Mouse (Mus musculus) cerebellum, adult 2 months (tissue): ENCODE data around the gene Vwc2. TPM values are rescaled to one million over a fixed set of nuclear protein-coding genes. Genes with fewer than 3 reads are reported as not detected.

ENCODE experiments used
- DNase-seq, 2 experiments: peaks; one replicate each; pipeline ENCODE4 v3.0.0; 2021
- H3K27ac ChIP-seq: fragments of 200-500 bp; 2 replicates; pipeline ENCODE4 v1.5.1; 2012; ENCODE audit warnings: low read length, control low read depth, inconsistent platforms; ENCODE audit not compliant: insufficient read depth
- H3K27me3 ChIP-seq: fragments of 200-500 bp; 2 replicates; pipeline ENCODE4 v1.6.1; 2012; ENCODE audit warnings: inconsistent platforms, mild to moderate bottlenecking, low read length, moderate library complexity; ENCODE audit not compliant: control insufficient read depth, insufficient read depth
- H3K4me1 ChIP-seq: fragments of 200-500 bp; 2 replicates; pipeline ENCODE4 v1.6.1; 2011; ENCODE audit warnings: low read length; ENCODE audit not compliant: control insufficient read depth, insufficient read depth
- H3K4me3 ChIP-seq: fragments of 200-500 bp; replicated peaks from 2 replicates; pipeline ENCODE3; 2011; ENCODE audit warnings: mild to moderate bottlenecking, low read depth, low read length, control low read depth; ENCODE audit not compliant: insufficient read depth
- CTCF ChIP-seq: fragments of 200-500 bp; IDR thresholded peaks from 2 replicates; pipeline ENCODE4 v1.5.1; 2011; ENCODE audit warnings: low read depth, mild to moderate bottlenecking, control low read depth, low read length, moderate library complexity, borderline replicate concordance; ENCODE audit not compliant: insufficient read depth
- POLR2A ChIP-seq: fragments of 200-500 bp; IDR thresholded peaks from 2 replicates; pipeline ENCODE4 v1.6.1; 2011; ENCODE audit warnings: low read length, control low read depth, borderline replicate concordance; ENCODE audit not compliant: insufficient read depth
- WGBS: fragments of 180-500 bp; shearing (Covaris S2); methylation state at CpG from one replicate; pipeline ENCODE4 v1.1.7; 2018; 5-methylcytosine and 5-hydroxymethylcytosine counted together
- polyA plus RNA-seq: library from polyadenylated mRNA; depleted of rRNA; stranded (reverse); fragments of >200 nt; gene quantifications from 2 replicates; pipeline ENCODE4 v1.2.3, GENCODE M21; 2012

Vwc2 gene
- polyA plus RNA-seq, 1 experiment: 11.8 TPM

DNA sequence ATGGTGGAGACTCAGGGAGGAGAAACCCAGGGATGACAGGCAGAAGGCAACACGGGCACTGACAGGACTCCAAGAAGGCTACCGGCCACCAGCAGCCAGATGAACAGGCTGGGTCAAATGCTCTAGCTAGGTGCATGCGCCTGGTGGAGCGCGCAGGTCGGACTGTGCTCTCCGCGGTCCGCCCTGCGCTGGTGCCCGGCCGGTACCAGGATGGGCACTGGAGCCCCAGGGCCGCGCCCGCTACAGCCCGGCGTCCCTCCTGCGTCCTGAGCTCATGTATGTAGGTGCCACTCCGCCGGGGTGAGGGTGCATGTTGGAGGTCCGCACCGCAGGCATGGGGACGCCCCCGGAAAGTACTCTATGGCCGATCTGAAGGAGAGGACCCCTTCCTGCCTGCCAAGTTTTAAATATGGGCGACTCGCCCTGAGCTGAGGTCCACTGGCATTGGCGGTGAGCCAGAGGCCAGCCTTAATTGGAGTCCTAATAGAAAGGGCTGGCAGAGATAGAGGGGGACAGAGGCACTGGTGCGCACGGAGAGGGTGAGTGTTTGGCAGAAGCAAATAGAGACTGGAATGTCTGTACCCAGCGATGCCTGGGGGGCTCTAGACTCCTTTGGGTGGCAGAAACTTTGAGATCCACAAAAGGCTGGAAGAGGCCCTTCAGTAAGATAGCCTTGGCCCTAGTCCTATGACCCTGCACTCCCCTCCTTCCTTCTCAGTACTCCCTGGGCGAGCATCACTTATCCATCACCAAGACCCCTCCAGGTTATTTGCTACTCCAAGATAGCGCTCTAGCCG is 409 bp downstream of the Vwc2 start:
- TF ChIP-seq POLR2A: no peak
- TF ChIP-seq CTCF: no peak
- Histone ChIP-seq H3K4me3 (no peak overlapping the region), H3K27me3 (peaks cover 2% of the 10 kb centered on the region), H3K4me1 (no peaks in the 10 kb centered on the region; the same call in 1 of the 2 replicates), H3K27ac (no peak overlapping the region)
- DNase-seq: peak in 1 of 2 experiments; percentile 11
- under 1% methylated on average over 34 of the region's 34 CpGs for WGBS

DNA sequence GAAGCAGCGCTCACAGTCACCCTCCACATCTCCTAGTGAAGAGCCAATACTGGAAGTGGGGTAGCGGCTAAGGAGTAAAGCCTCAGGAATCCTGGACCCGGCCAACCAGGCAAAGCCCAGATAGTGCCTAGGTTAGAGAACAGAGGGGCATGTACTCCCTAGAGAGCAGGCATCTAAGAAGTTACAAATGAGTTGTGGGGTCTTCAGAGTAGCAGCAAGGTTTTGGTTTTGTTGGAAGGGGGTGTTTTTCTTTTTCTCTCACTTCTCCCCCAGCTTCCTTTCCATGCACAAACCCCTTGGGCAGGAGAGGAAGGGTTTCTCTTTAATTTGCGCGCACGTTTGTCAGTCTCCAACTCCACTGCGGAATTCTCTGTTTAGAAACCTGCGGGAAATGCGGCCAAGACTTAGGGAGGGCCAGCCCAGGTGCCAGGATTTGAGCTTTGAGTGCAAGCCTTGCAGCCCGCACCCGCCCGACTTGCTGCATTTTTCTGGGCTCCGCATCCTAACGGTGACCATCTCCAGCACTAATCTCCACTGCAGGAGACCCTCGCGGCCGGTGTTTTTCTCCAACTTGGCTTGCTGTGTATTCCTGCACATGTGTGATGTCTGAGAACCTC is 1.1 kb downstream of the Vwc2 start:
- Histone ChIP-seq H3K4me3 (no peak overlapping the region), H3K27me3 (peaks cover 2% of the 10 kb centered on the region), H3K4me1 (no peaks in the 10 kb centered on the region; the same call in 1 of the 2 replicates), H3K27ac (no peak overlapping the region)
- TF ChIP-seq POLR2A (no peak), CTCF (no peak)
- WGBS: 1% methylated on average over 17 of the region's 17 CpGs
- DNase-seq: no peak

DNA sequence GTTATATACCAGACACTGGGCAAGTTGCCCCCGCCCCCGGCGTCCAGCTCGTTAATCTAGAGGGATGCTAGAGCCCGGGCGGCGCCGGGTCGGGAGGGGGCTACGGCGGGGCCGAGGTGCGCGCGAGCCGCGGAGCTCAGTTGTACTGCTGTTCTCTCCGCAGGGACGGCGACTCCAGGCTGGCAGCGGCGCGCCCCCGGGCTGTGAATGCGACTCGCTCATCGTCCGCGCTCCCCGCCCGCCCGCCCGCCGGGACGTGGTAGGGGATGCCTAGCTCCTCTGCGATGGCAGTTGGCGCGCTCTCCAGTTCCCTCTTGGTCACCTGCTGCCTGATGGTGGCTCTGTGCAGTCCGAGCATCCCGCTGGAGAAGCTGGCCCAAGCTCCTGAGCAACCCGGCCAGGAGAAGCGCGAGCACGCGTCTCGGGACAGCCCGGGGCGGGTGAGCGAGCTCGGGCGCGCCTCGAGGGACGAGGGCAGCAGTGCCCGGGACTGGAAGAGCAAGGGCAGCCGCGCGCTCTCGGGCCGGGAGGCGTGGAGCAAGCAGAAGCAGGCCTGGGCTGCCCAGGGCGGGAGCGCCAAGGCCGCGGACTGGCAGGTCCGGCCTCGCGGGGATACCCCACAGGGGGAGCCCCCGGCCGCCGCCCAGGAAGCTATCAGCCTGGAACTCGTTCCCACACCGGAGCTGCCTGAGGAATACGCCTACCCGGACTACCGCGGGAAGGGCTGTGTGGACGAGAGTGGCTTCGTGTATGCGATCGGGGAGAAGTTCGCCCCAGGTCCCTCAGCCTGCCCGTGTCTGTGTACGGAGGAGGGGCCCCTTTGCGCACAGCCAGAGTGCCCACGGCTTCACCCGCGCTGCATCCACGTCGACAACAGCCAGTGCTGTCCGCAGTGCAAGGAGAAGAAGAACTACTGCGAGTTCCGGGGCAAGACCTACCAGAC is 1.9 kb downstream of the Vwc2 start:
- no peak overlapping the region for H3K27ac ChIP-seq
- WGBS: under 1% methylated on average over 93 of the region's 93 CpGs

DNA sequence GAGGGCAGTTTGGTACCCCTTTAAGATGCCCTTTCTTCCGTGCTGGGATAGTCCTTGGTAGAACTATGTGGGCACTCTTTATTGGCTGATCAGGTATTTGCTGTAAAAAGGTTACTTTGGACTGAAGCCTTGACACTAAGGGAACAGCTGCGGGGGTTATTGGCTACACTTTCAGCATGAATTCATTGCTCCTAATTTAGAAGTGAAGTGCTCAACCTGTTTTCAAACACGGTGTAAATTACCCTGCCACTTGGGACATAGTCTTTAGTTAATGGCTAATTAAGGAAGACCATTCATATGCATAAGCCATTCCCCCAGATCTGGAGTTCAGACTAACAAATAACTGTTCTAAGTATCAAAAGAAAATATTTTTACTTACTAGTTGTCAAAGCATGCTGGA is 2.7 kb downstream of the Vwc2 start:
- WGBS: 3% methylated on average over 3 of the region's 3 CpGs
- H3K27ac ChIP-seq: no peak overlapping the region
- H3K4me1 ChIP-seq: no peaks in the 10 kb centered on the region; the same call in 1 of the 2 replicates
- no peak for DNase-seq
- peaks cover 2% of the 10 kb centered on the region for H3K27me3 ChIP-seq
- H3K4me3 ChIP-seq: no peak overlapping the region
- TF ChIP-seq CTCF (no peak), POLR2A (no peak)

More for the DNA sequence above, 1.9 kb downstream of the Vwc2 start:
- TF ChIP-seq POLR2A: no peak
- no peak for TF ChIP-seq CTCF
- H3K4me1 ChIP-seq: no peaks in the 10 kb centered on the region; the same call in 1 of the 2 replicates
- peaks cover 2% of the 10 kb centered on the region for H3K27me3 ChIP-seq
- peak in 1 of 2 experiments; percentile 10 for DNase-seq
- no peak overlapping the region for H3K4me3 ChIP-seq

DNA sequence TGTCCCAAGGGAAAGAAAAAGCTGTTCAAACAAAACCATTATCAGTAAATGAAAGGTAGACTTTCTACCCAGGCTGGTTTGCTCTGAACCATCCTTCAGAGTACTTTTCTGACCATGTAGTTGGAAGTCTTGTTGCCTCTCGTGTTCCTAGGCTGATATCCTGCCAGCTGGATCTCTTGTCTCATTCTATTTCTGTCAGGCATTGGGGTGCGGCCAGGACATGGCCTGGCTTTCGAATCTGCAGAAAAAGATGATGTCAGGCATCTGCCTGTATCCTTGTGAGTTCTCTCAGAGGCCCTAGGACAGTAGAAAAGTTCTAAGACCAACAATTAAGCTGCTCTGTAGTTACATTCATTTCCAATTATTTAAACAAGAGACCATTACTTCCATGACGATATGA is 8.8 kb downstream of the Vwc2 start:
- Histone ChIP-seq H3K27me3 (no peaks in the 10 kb centered on the region; the same call in 1 of the 2 replicates), H3K27ac (no peak overlapping the region), H3K4me1 (no peaks in the 10 kb centered on the region), H3K4me3 (no peak overlapping the region)
- TF ChIP-seq POLR2A (no peak), CTCF (no peak)
- DNase-seq: no peak
- 26% methylated on average over 4 of the region's 4 CpGs for WGBS

DNA sequence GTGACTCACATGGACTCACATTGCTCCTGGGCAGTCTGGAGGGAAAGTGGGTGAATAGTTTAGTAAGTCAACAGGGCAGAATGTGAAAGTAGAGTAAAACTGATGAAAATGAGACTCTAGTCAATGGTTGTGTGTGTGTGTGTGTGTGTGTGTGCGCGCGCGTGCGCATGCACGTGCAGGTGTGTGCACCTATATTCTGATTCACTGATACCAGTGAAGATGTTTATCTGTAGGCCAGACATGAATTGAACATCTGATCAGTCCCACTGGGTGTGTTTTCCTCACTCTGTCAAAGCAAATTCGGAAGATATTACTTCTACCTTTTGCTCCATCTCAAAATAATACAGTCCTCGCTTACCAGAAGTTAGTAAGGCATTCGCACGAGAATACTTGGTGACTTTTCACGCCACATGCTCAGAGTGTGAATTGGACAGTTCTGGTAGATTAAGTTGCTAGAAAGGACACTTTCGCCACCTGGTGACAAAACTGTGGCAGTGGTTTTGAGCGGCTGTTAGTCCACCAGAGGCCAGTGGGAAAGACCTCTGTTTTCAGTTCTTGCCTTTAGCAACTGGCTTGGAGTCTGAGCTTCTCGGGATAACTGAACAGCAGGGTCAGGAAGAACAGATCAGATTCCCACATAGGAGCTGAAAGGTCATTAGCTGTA is 17.5 kb downstream of the Vwc2 start:
- peak in 1 of 2 experiments; percentile 20 for DNase-seq
- TF ChIP-seq POLR2A: no peak
- peak; percentile 53 for TF ChIP-seq CTCF
- no peak overlapping the region for H3K4me3 ChIP-seq
- H3K27ac ChIP-seq: no peak overlapping the region
- no peaks in the 10 kb centered on the region for H3K27me3 ChIP-seq
- no peaks in the 10 kb centered on the region for H3K4me1 ChIP-seq
- WGBS: 48% methylated on average over 14 of the region's 14 CpGs

DNA sequence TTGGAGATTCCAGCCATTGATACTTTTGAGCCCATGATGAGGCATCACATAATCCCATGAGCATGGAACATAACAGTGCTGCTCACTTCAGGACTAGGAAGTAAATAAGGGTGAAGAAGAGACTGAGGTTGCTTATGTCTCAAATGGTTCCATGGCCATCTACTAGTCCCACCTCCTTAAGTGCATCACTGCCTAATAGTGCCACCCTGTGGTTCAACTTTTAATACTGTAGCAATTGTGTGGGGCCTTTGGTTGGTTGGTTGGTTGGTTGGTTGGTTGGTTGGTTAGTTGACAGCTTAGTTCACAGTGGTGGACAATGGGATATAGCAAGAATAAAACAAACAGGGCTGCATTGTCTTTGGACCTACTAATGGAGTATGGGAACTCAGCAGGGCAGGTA is 26.6 kb downstream of the Vwc2 start:
- no peaks in the 10 kb centered on the region for H3K4me1 ChIP-seq
- no peak for DNase-seq
- H3K27me3 ChIP-seq: no peaks in the 10 kb centered on the region
- TF ChIP-seq POLR2A (no peak), CTCF (no peak)
- H3K27ac ChIP-seq: no peak overlapping the region
- no peak overlapping the region for H3K4me3 ChIP-seq
